Mouse (Mus musculus): ENCODE data around the gene Fhit. TPM values are rescaled to one million over a fixed set of nuclear protein-coding genes. Genes with fewer than 3 reads are reported as not detected.
A peak's percentile ranks its signal among the peaks of the same experiment; 100 is the strongest.

The Fhit gene
- polyA plus RNA-seq, 1 experiment = 0.25 TPM

DNA sequence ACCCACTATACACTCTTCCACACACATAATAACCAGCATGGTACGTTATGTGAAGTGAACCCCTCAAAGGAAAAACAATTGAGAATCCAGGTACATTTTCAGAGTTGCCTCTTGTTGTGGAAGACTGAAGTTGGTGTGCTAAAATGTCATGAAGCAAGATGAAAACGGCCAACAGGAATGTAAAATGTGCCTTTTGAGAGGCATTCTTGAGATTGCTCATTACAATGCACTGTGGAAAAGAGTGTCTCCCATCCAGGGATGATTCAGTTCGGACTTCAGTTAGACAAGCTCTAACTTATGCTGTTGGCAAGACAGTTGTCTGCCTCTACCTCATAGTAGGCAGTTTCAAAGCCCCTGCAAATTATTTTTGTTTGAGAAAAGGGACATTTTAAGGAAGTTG, 676.0 kb downstream of the Fhit start:
- H3K4me3 ChIP-seq (replicated peaks) = no peak overlapping the region
- no peaks in the 10 kb centered on the region for H3K36me3 ChIP-seq (replicated peaks; ENCODE audit: low read length)
- H3K9me3 ChIP-seq = no peaks in the 10 kb centered on the region
- no peaks in the 10 kb centered on the region for H3K4me1 ChIP-seq
- TF ChIP-seq GATA1 (IDR thresholded peaks at IDR 0.05; ENCODE audit: borderline replicate concordance, low read length) (no peak), FLI1 (IDR thresholded peaks at IDR 0.05; ENCODE audit: low read length) (no peak)
- peaks cover 7% of the 10 kb centered on the region for H3K27me3 ChIP-seq (replicated peaks)

DNA sequence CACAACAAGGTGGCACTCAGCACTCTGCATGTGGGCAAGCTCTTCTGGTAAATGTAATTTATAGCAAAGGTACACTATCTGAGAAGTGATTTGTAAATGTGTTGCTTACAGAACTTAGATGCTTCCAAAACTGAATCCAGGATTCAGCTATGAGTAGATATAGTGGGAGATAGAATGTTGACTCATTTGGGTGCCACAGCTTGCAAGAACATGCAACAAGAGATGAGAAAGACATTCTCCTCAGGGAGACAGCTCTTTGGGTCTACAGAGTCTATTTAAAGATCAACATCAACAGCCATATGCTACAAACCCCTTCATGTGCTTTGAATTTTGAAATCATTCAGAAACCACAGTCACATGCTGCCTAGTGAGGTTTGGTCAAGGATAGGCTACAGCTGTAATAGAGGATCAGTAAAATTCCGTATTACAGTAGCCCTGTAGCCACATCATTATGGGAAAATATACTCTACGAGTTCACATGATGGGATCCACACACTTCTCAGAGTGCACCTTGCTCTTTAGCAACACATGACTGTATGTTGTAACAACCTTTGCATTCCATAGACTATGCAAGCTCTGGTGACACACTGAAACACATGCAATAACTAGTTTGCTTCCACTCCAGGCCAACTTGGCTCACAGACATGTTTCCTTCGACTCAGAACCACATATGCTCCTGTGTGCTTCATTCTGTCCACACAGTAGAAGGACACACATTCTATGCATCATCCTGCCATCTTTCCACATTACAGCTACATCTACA, 678.8 kb downstream of the Fhit start:
- H3K36me3 ChIP-seq (replicated peaks; ENCODE audit: low read length) = no peaks in the 10 kb centered on the region
- no peaks in the 10 kb centered on the region for H3K9me3 ChIP-seq
- TF ChIP-seq GATA1 (IDR thresholded peaks at IDR 0.05; ENCODE audit: borderline replicate concordance, low read length) = no peak
- no peak for TF ChIP-seq FLI1 (IDR thresholded peaks at IDR 0.05; ENCODE audit: low read length)
- H3K27me3 ChIP-seq (replicated peaks) = peaks cover 7% of the 10 kb centered on the region
- H3K4me1 ChIP-seq = no peaks in the 10 kb centered on the region
- no peak overlapping the region for H3K4me3 ChIP-seq (replicated peaks)

DNA sequence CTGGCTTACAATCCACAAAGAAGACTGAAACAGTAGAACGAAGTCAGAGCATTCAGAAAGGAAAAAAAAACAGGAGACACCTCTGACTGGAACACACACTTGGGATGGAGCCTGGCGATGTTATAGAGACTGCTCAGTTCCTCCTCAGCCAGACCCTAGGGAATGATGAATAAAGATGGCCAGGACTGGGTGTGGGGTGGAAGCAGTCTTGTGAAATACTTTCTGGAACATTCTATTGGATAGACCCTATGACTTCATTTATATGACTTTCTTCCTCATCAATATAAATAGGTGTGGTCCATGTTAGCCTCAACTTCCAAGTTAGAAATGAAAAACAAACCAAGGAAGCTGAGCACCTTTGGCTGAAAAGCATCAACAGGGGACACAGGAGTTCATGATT, 680.5 kb downstream of the Fhit start:
- TF ChIP-seq GATA1 (IDR thresholded peaks at IDR 0.05; ENCODE audit: borderline replicate concordance, low read length) (no peak), FLI1 (IDR thresholded peaks at IDR 0.05; ENCODE audit: low read length) (no peak)
- Histone ChIP-seq H3K4me1 (no peaks in the 10 kb centered on the region), H3K27me3 (replicated peaks) (peaks cover 7% of the 10 kb centered on the region)

DNA sequence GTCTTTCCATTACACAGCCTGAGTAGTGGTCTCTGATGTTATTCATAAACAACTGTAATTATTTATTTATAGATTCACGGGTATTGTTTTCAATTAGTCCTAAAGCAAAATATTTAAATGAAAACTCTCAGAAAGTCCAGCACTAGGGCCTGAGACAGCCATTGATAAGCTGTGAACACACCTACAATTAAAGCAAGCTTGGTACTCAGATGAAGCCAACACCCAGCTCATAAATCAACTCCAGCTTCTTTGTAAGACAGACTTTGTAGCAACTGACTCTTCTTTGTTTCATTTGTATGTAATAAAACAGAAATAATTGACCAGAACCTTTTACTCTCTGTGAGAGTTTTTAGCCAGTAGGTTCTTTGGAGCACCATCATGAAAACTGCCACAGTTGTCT, 681.2 kb downstream of the Fhit start:
- TF ChIP-seq GATA1 (IDR thresholded peaks at IDR 0.05; ENCODE audit: borderline replicate concordance, low read length) (no peak), FLI1 (IDR thresholded peaks at IDR 0.05; ENCODE audit: low read length) (no peak)
- Histone ChIP-seq H3K36me3 (replicated peaks; ENCODE audit: low read length) (no peaks in the 10 kb centered on the region), H3K4me3 (replicated peaks) (no peak overlapping the region), H3K4me1 (no peaks in the 10 kb centered on the region; the same call in 1 of the 2 replicates), H3K9me3 (no peaks in the 10 kb centered on the region), H3K27me3 (replicated peaks) (peaks cover 7% of the 10 kb centered on the region)

More for the DNA sequence above, 680.5 kb downstream of the Fhit start:
- no peaks in the 10 kb centered on the region for H3K9me3 ChIP-seq
- no peak overlapping the region for H3K4me3 ChIP-seq (replicated peaks)
- no peaks in the 10 kb centered on the region for H3K36me3 ChIP-seq (replicated peaks; ENCODE audit: low read length)

DNA sequence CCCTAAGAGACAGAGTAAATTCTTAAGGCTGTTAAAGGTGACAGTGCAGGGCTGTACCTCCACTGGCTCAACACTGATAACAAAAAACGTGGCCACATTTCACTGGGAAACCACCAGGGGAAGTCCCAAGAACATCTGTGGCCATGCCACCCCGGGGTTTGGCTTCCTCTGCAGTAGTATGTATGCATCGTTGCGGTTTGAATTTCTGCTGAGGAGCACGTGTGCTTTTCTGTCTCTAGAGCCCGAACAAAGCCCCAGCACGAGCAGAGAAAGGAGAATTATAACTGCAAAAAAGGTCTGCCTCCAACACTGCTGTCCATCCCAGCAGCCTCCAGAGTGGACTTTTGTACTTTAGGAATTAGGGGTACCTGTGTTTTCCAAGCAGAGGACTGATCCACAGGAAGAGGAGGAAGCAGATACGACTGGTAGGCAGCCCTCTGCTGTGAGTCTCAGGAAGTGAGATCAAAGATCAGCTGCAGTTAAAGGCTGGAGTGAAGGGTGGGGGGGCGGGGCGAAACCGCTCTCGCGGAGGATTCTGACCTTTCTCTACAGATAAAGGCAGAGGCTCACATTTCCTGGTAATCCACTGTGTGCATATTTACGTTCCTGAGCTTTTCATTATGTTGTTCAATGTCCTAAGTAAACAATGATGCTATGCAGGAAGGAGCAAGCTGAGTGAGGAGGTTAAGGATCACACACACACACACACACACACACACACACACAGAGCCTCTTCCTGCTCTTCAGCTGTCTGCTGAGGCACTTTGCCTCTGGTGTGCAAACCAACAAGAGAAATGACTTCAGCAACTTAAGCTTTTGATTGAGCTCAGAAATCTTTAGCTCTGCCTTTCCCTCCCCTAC, 708.6 kb downstream of the Fhit start:
- H3K9me3 ChIP-seq = no peaks in the 10 kb centered on the region
- TF ChIP-seq FLI1 (IDR thresholded peaks at IDR 0.05; ENCODE audit: low read length) (no peak), GATA1 (IDR thresholded peaks at IDR 0.05; ENCODE audit: borderline replicate concordance, low read length) (peak; percentile 43; the same call in 1 of the 3 replicates)
- H3K4me1 ChIP-seq = peaks cover 53% of the 10 kb centered on the region
- H3K27me3 ChIP-seq (replicated peaks) = no peaks in the 10 kb centered on the region
- peak overlapping the region; percentile 89 for H3K4me3 ChIP-seq (replicated peaks)
- H3K36me3 ChIP-seq (replicated peaks; ENCODE audit: low read length) = no peaks in the 10 kb centered on the region

DNA sequence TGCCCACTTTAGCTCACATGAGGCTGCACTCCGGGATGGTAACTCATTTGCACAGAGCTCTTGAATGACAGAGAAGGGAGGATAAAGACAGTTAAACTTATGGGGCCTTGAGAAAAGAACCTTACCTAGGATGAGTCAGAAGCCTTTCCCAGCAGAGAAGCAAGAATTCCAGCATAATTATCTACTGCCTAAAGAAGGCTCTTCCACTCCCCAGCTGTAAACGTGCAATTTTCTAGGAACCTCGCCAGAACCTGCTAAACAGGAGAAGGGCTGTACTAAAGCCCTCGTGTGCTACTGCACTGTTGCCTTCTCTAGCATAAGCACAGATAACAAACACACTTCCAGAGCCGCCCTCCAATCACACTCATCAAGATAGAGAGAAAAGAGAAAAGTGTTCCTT, 709.6 kb downstream of the Fhit start:
- Histone ChIP-seq H3K27me3 (replicated peaks) (no peaks in the 10 kb centered on the region), H3K4me1 (peaks cover 53% of the 10 kb centered on the region), H3K9me3 (no peaks in the 10 kb centered on the region), H3K4me3 (replicated peaks) (no peak overlapping the region), H3K36me3 (replicated peaks; ENCODE audit: low read length) (no peaks in the 10 kb centered on the region)
- TF ChIP-seq GATA1 (IDR thresholded peaks at IDR 0.05; ENCODE audit: borderline replicate concordance, low read length) (no peak), FLI1 (IDR thresholded peaks at IDR 0.05; ENCODE audit: low read length) (no peak)

DNA sequence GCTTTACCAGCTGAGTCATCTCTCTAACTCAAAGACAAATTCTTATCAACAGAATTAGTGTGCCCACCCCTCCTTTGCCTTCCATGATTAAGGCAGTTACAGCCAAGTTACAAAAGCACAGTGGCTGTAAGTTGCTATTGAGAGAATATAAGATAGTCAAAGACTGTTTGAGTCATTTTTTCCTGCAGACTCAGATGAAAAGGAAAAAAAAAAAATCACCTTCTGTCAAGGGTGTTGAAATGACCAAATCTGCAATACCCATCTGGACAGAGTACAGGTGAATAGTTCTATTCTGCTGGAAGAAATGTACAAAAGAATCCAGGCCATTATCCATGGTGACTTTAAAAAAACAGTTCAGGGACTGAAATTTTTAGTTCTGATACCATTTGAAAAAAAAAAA, 716.5 kb downstream of the Fhit start:
- TF ChIP-seq GATA1 (IDR thresholded peaks at IDR 0.05; ENCODE audit: borderline replicate concordance, low read length) (no peak), FLI1 (IDR thresholded peaks at IDR 0.05; ENCODE audit: low read length) (no peak)
- H3K27me3 ChIP-seq (replicated peaks) = no peaks in the 10 kb centered on the region
- H3K4me3 ChIP-seq (replicated peaks) = no peak overlapping the region
- peaks cover 6% of the 10 kb centered on the region; the same call in 1 of the 2 replicates for H3K4me1 ChIP-seq
- no peaks in the 10 kb centered on the region for H3K36me3 ChIP-seq (replicated peaks; ENCODE audit: low read length)
- no peaks in the 10 kb centered on the region for H3K9me3 ChIP-seq

DNA sequence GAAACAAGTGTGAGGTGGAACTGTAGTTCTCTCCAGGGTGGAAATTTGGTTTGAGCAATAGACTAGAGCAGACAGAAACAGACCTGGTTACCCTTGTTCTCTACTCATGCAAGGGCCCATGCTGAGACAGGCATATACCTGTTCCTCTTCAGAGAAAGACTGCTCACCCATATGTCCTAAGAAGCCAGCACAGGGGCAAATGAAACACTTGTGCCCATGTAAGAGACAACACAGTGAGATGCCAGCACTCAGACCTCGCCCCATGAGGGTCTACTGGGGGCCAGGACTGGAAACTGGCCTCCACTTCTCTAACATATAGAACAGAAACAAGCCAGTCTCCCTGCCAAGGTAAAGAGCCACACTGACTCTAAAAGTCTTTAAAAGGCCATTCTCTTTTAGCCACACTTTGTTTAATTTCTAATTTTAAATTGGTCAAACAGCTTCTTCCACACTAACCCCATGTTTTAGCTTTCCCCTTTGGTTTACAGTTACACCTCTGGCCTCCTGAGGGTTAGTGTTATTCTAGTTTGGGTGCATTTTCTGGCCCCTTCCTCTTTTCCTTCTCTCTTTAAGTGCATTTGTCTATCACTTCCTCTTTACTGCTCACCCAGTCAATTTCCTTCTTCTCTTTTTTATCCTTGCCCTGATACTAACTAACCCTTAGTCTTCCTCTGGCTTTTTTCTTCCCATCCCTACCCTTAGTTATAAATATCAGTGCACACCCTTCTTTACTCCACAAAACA, 722.7 kb downstream of the Fhit start:
- H3K9me3 ChIP-seq = no peaks in the 10 kb centered on the region
- no peaks in the 10 kb centered on the region for H3K27me3 ChIP-seq (replicated peaks)
- H3K4me3 ChIP-seq (replicated peaks) = no peak overlapping the region
- TF ChIP-seq FLI1 (IDR thresholded peaks at IDR 0.05; ENCODE audit: low read length) (no peak), GATA1 (IDR thresholded peaks at IDR 0.05; ENCODE audit: borderline replicate concordance, low read length) (no peak)
- peaks cover 33% of the 10 kb centered on the region; the same call in 1 of the 2 replicates for H3K4me1 ChIP-seq
- H3K36me3 ChIP-seq (replicated peaks; ENCODE audit: low read length) = no peaks in the 10 kb centered on the region

DNA sequence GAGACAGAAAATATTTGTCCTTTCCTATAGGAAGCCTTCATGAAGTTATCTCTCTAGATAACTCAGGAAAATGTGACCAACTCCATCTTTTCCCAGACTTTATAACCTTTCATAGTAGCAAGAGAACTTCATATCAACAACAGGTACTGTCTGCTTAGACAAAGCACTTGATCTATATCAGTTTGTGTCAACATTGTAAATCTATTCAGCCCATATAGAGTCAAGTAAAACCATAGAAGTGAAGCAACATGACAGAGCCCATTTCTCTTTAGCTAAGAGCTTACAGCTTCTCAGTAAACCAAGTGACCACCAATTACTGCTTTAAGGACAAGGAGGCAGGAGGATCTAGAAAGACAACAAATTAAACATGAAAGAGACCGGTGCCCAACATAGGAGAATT, 725.6 kb downstream of the Fhit start:
- H3K36me3 ChIP-seq (replicated peaks; ENCODE audit: low read length) = no peaks in the 10 kb centered on the region
- no peaks in the 10 kb centered on the region for H3K27me3 ChIP-seq (replicated peaks)
- H3K4me1 ChIP-seq = peaks cover 49% of the 10 kb centered on the region
- H3K9me3 ChIP-seq = no peaks in the 10 kb centered on the region
- TF ChIP-seq FLI1 (IDR thresholded peaks at IDR 0.05; ENCODE audit: low read length) = no peak
- no peak for TF ChIP-seq GATA1 (IDR thresholded peaks at IDR 0.05; ENCODE audit: borderline replicate concordance, low read length)
- no peak overlapping the region for H3K4me3 ChIP-seq (replicated peaks)

All from megakaryocyte, embryonic 14.5 days (primary cell).